Mouse (Mus musculus): ENCODE measurements around the gene Myo15. TPM values are rescaled to one million over a fixed set of nuclear protein-coding genes. Genes with fewer than 3 reads are reported as not detected.

Gene Myo15
- polyA plus RNA-seq, 1 experiment from 2014 or later: 0.06 TPM

DNA sequence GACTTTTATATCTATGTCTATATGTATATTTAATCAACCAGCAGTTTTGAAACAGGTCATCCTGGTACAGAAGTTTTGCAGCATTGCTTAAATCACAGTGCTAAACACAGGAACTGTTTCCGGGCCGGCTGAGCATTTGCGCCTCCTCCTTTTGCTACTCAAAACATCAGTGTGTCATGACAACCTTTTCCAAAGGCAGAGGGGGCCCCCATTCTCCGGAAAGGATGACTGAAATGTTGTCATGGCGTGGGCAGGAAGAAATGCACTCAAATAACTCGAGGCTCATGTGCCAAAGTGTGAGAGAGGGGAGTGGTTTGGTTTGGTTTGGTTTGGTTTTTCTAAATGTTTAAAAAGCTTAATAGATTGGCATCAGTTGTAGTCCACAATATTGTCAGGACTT, 26.2 kb upstream of the Myo15 start:
- Histone ChIP-seq H3K4me3 (ENCODE audit: low read length) (no peak overlapping the region), H3K9me3 (ENCODE audit: control insufficient read depth, low read length) (no peaks in the 10 kb centered on the region), H3K27me3 (replicated peaks; ENCODE audit: control insufficient read depth, insufficient read depth, low read length) (no peaks in the 10 kb centered on the region), H3K4me2 (ENCODE audit: low read depth, low read length) (no peak overlapping the region), H3K27ac (ENCODE audit: low read length) (no peak overlapping the region), H3K9ac (ENCODE audit: low read depth, low read length) (no peak overlapping the region), H3K4me1 (ENCODE audit: control insufficient read depth, insufficient read depth, low read length) (no peaks in the 10 kb centered on the region), H3K36me3 (ENCODE audit: control insufficient read depth, insufficient read depth, low read length) (peaks cover 7% of the 10 kb centered on the region)
- no peak for ATAC-seq
- 88% methylated on average over 6 of the region's 6 CpGs for WGBS

DNA sequence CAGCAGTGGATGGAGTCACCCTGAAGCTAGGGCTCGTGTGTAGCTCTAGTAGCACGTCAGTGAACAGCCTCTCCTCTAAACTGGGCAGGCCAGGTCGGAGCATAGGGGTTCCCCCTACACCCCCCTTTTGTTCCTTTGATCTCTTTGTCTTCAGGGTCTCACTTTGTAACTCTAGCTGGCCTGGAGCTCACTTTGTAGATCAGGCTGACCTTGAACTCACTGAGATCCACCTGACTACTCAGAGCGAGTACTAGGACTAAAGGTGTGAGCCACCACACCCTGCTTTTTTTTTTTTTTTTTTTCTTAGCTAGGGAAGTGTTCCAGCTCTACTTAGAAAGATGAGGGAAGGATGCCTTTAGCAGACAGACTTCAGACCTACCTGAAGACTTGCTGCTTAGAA, 25.1 kb upstream of the Myo15 start:
- Histone ChIP-seq H3K27me3 (replicated peaks; ENCODE audit: control insufficient read depth, insufficient read depth, low read length) (no peaks in the 10 kb centered on the region), H3K36me3 (ENCODE audit: control insufficient read depth, insufficient read depth, low read length) (peaks cover 6% of the 10 kb centered on the region; the same call in 1 of the 2 replicates), H3K9ac (ENCODE audit: low read depth, low read length) (no peak overlapping the region), H3K9me3 (ENCODE audit: control insufficient read depth, low read length) (no peaks in the 10 kb centered on the region), H3K4me3 (ENCODE audit: low read length) (no peak overlapping the region), H3K4me2 (ENCODE audit: low read depth, low read length) (no peak overlapping the region), H3K27ac (ENCODE audit: low read length) (no peak overlapping the region), H3K4me1 (ENCODE audit: control insufficient read depth, insufficient read depth, low read length) (no peaks in the 10 kb centered on the region)
- no peak for ATAC-seq
- WGBS: 72% methylated on average over 4 of the region's 4 CpGs

DNA sequence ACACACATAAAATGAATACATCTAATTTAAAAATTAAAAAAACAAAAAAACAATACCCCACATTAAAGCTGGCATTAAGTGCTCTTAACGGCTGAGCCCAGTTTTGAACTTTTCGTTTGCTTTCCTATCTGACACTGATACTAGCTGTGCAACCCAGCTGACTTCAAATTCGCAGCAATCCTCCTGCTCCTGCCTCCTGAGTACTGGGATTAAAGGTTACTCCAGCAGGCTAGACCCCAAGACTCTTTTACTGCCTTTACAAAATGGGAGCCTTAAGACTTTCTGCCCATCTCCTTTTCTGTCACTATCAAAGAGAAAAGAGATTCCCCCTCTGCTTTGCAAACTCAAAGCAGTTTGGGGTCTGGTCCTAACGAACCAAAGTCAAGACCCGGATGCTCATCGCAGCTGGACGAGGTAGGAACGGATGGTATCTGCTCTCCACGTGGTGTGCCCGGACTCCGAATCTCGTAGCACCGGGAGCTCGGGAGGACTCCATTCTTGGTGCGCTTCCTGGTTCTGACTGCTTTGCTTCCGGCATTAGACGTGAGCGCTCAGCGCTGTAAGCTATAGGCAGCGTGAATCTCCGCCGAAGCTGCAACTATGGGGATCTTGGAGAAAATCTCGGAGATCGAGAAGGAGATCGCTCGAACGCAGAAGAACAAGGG, 14.9 kb upstream of the Myo15 start, which contains the start of gene Drg2:
Gene Drg2 (plus strand): TSS at position 512 of the 665 bp plus-strand sequence.
- peak within 1 kb of the TSS; percentile 67 for H3K27ac ChIP-seq (ENCODE audit: low read length)
- 4% methylated on average over 27 of the region's 27 CpGs for WGBS

GRCm38 (mm10) chr11:60454745-60455087, 14.4 kb upstream of the Myo15 start:
- WGBS: under 1% methylated on average over 17 of the region's 17 CpGs
- peak overlapping the region; percentile 73 for H3K9ac ChIP-seq (ENCODE audit: low read depth, low read length)
- H3K27me3 ChIP-seq (replicated peaks; ENCODE audit: control insufficient read depth, insufficient read depth, low read length): no peaks in the 10 kb centered on the region
- no peaks in the 10 kb centered on the region for H3K9me3 ChIP-seq (ENCODE audit: control insufficient read depth, low read length)
- peak overlapping the region; percentile 67 for H3K27ac ChIP-seq (ENCODE audit: low read length)
- peak overlapping the region; percentile 76 for H3K4me2 ChIP-seq (ENCODE audit: low read depth, low read length)
- peaks cover under 1% of the 10 kb centered on the region; the same call in 1 of the 2 replicates for H3K36me3 ChIP-seq (ENCODE audit: control insufficient read depth, insufficient read depth, low read length)
- H3K4me1 ChIP-seq (ENCODE audit: control insufficient read depth, insufficient read depth, low read length): peaks cover 5% of the 10 kb centered on the region
- ATAC-seq: peak; percentile 67
- H3K4me3 ChIP-seq (ENCODE audit: low read length): peak overlapping the region; percentile 57

More for the DNA sequence above, 14.9 kb upstream of the Myo15 start, which contains the start of gene Drg2:
- Histone ChIP-seq H3K9me3 (ENCODE audit: control insufficient read depth, low read length) (no peaks in the 10 kb centered on the region), H3K4me3 (ENCODE audit: low read length) (peak within 1 kb of the TSS; percentile 57), H3K36me3 (ENCODE audit: control insufficient read depth, insufficient read depth, low read length) (no peaks in the 10 kb centered on the region; the same call in 1 of the 2 replicates), H3K27me3 (replicated peaks; ENCODE audit: control insufficient read depth, insufficient read depth, low read length) (no peaks in the 10 kb centered on the region), H3K4me1 (ENCODE audit: control insufficient read depth, insufficient read depth, low read length) (peaks cover 5% of the 10 kb centered on the region), H3K9ac (ENCODE audit: low read depth, low read length) (peak within 1 kb of the TSS; percentile 73), H3K4me2 (ENCODE audit: low read depth, low read length) (peak within 1 kb of the TSS; percentile 76)
- ATAC-seq: peak; percentile 91

GRCm38 (mm10) chr11:60457973-60458372, 11.2 kb upstream of the Myo15 start:
- Histone ChIP-seq H3K4me1 (ENCODE audit: control insufficient read depth, insufficient read depth, low read length) (peaks cover 5% of the 10 kb centered on the region), H3K4me3 (ENCODE audit: low read length) (no peak overlapping the region), H3K4me2 (ENCODE audit: low read depth, low read length) (no peak overlapping the region), H3K36me3 (ENCODE audit: control insufficient read depth, insufficient read depth, low read length) (peaks cover 24% of the 10 kb centered on the region), H3K27ac (ENCODE audit: low read length) (no peak overlapping the region), H3K9me3 (ENCODE audit: control insufficient read depth, low read length) (no peaks in the 10 kb centered on the region), H3K9ac (ENCODE audit: low read depth, low read length) (no peak overlapping the region), H3K27me3 (replicated peaks; ENCODE audit: control insufficient read depth, insufficient read depth, low read length) (no peaks in the 10 kb centered on the region)
- WGBS: 91% methylated on average over 1 of the region's 1 CpGs
- no peak for ATAC-seq

DNA sequence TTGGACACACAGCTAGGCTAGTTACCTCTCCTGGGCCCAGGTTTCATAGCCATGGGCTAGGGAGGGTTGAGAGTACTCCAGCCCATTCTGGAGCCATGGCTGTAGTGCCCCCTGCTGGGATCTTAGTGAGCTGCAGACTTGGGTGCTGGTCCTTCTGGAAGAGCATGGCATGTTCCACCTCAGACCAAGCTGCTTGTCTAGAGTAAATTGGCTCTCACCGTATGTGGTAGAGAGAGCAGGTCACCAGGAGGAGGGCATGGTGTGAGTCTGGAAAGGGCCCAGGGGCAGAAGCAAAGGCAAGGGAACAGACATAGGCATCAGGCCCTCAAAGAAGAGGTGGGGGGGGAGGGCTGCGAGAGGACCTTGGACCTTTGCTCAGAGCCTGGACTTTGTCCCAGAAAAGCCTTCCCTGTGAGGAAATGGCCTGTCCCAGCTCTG, 3.2 kb upstream of the Myo15 start:
- peak; percentile 84 for ATAC-seq
- Histone ChIP-seq H3K27ac (ENCODE audit: low read length) (0 out of 2 replicates have a peak overlapping the region, but pooled peaks have one; percentile 29), H3K4me2 (ENCODE audit: low read depth, low read length) (no peak overlapping the region), H3K9me3 (ENCODE audit: control insufficient read depth, low read length) (no peaks in the 10 kb centered on the region), H3K4me3 (ENCODE audit: low read length) (no peak overlapping the region), H3K36me3 (ENCODE audit: control insufficient read depth, insufficient read depth, low read length) (peaks cover 33% of the 10 kb centered on the region), H3K4me1 (ENCODE audit: control insufficient read depth, insufficient read depth, low read length) (no peaks in the 10 kb centered on the region; the same call in 1 of the 2 replicates), H3K27me3 (replicated peaks; ENCODE audit: control insufficient read depth, insufficient read depth, low read length) (no peaks in the 10 kb centered on the region), H3K9ac (ENCODE audit: low read depth, low read length) (no peak overlapping the region)
- WGBS: 70% methylated on average over 2 of the region's 2 CpGs

DNA sequence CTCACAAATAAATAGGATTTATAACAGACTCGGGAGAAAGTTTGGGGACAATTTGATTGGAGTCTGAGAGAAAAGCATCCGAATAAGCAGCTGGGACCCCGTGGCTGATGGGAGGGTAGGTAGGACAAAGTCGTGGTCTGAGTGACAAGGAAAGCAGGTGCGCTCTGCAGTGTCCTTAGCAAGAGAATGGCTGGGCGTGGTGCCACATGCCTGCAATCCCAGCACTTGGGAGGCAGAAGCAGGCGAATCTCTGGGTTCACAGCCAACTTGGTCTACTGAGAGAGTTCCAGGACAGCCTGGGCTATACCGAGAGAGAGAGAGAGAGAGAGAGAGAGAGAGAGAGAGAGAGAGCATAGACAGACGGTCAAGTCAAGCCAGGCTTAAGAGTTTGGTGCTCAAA, 1.6 kb downstream of the Myo15 start:
- H3K9ac ChIP-seq (ENCODE audit: low read depth, low read length): no peak overlapping the region
- no peaks in the 10 kb centered on the region; the same call in 1 of the 2 replicates for H3K4me1 ChIP-seq (ENCODE audit: control insufficient read depth, insufficient read depth, low read length)
- ATAC-seq: no peak
- 81% methylated on average over 9 of the region's 9 CpGs for WGBS
- H3K27me3 ChIP-seq (replicated peaks; ENCODE audit: control insufficient read depth, insufficient read depth, low read length): no peaks in the 10 kb centered on the region
- no peaks in the 10 kb centered on the region for H3K9me3 ChIP-seq (ENCODE audit: control insufficient read depth, low read length)
- H3K27ac ChIP-seq (ENCODE audit: low read length): no peak overlapping the region
- H3K36me3 ChIP-seq (ENCODE audit: control insufficient read depth, insufficient read depth, low read length): peaks cover 11% of the 10 kb centered on the region; the same call in 1 of the 2 replicates
- H3K4me2 ChIP-seq (ENCODE audit: low read depth, low read length): no peak overlapping the region
- no peak overlapping the region for H3K4me3 ChIP-seq (ENCODE audit: low read length)

GRCm38 (mm10) chr11:60474534-60474933, 5.4 kb downstream of the Myo15 start:
- 80% methylated on average over 4 of the region's 5 CpGs for WGBS
- Histone ChIP-seq H3K4me3 (ENCODE audit: low read length) (no peak overlapping the region), H3K4me2 (ENCODE audit: low read depth, low read length) (no peak overlapping the region), H3K9me3 (ENCODE audit: control insufficient read depth, low read length) (no peaks in the 10 kb centered on the region), H3K27me3 (replicated peaks; ENCODE audit: control insufficient read depth, insufficient read depth, low read length) (no peaks in the 10 kb centered on the region; the same call in 1 of the 2 replicates), H3K36me3 (ENCODE audit: control insufficient read depth, insufficient read depth, low read length) (0 out of 2 replicates have a peak, but pooled peaks cover 2% of the 10 kb centered on the region), H3K27ac (ENCODE audit: low read length) (no peak overlapping the region), H3K4me1 (ENCODE audit: control insufficient read depth, insufficient read depth, low read length) (no peaks in the 10 kb centered on the region), H3K9ac (ENCODE audit: low read depth, low read length) (no peak overlapping the region)
- ATAC-seq: no peak

GRCm38 (mm10) chr11:60475668-60476362, 6.7 kb downstream of the Myo15 start:
- Histone ChIP-seq H3K27ac (ENCODE audit: low read length) (no peak overlapping the region), H3K27me3 (replicated peaks; ENCODE audit: control insufficient read depth, insufficient read depth, low read length) (no peaks in the 10 kb centered on the region; the same call in 1 of the 2 replicates), H3K4me1 (ENCODE audit: control insufficient read depth, insufficient read depth, low read length) (no peaks in the 10 kb centered on the region)

More at GRCm38 (mm10) chr11:60475668-60476362, 6.7 kb downstream of the Myo15 start:
- Histone ChIP-seq H3K9ac (ENCODE audit: low read depth, low read length) (no peak overlapping the region), H3K9me3 (ENCODE audit: control insufficient read depth, low read length) (no peaks in the 10 kb centered on the region), H3K4me2 (ENCODE audit: low read depth, low read length) (no peak overlapping the region), H3K36me3 (ENCODE audit: control insufficient read depth, insufficient read depth, low read length) (0 out of 2 replicates have a peak, but pooled peaks cover 2% of the 10 kb centered on the region), H3K4me3 (ENCODE audit: low read length) (no peak overlapping the region)
- ATAC-seq: no peak
- WGBS: 82% methylated on average over 5 of the region's 5 CpGs
